Mouse (Mus musculus) liver (tissue): ENCODE data around the gene Spsb4.

Experiments
- DNase-seq: peaks from one replicate; pipeline ENCODE4 v3.0.0-alpha.2; 2020; ENCODE audit warnings: mixed read lengths

The Spsb4 gene

GRCm38 (mm10) chr9:96978147-96978782 is 40.4 kb downstream of the Spsb4 start:
- DNase-seq, result no peak

DNA sequence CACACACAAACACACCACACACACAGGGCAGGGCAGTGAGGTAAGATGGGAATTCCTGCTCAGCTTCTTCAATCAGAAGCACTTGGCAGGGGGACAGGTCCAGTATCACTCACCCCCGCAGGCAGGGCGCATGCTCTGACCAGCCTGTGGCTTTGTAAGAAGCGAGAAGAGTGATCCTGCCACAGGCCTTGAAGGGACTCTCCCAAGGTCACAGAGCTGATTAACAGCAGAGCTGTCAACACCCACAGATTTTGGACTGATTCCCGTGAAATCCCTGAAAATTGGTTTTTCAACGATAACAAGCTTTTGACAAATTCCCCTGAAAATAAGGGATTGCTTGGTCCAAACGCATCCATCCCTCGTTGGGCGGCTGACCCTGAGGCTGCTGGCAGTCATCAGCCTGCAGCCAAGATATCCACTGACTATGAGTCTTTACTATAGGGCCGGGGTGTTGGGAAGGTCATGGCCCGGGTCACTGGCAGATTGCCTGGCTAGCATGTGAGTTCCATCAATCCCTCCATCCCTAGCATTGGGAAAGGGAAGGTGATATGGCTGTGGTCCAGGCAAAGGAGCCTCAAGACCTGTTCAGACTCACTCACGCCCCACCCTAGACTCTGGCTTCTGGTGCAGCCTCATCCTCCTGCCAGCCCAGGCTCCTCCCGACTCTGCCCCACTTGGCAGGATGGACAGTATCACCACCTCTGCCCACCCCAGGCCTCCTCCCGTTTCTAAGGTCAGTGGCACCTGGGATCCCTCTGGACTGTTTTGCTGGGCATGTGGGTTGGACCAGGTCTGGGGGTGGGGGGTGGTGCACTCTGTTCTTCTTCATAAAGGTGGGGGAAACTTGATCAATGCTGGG is 41.1 kb downstream of the Spsb4 start:
- no peak for DNase-seq

DNA sequence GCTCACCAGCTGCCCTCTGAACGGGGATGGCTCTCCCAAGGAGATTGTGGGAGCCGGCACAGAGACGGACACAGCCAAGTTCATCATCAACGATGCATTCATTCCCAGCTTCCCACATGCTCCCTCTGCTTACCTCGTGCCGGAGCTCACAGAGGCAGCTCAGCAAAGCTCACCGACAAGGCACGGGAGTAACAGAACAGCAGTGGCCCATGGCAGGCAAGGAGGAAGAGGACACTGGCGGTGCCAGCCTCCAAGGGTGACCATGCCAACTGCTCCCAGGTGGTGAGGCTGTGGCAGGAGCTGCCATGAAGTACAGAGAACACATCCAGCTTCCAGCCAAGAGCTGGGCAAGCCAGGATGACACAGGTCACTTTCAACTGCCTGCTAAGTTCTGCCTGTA is 45.6 kb downstream of the Spsb4 start:
- DNase-seq, result no peak

DNA sequence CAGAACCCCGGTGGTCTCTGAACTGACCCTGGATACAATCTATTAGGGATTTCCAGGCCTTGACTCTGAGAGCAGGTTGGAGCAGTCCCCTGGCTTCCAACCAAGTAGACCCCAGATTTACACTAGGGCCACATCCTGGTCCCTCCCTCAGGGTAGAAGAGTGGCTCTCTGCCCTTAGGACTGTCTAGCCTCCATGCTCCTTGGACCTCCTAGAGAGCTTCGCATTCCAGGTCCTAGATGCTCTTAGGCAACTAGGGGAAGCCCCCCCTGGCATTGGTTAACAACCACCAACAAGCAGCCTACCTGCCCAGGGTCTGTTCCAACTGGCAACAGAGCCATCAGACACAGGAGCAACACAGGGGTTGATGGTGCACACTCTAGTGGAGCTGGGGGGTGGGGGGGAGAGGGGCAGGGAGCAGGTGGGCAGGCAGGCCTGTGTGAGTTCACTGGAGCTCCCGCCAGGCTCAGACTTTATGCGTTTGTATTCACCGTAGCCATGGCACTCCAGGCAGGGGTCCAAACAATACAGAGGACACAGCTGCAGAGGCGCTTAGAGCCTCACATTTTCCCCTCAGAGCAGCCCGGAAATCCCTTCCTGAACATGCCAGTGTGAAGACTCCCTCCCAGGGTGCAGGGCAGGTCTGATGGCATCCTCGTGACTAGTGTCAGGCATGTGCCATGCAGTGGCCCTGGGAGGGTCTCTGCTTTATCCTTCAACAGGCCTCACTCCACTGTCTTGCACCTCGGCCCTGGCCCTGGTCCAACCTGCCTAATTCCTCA is 46.8 kb downstream of the Spsb4 start:
- no peak for DNase-seq

GRCm38 (mm10) chr9:96967516-96967915 is 51.1 kb downstream of the Spsb4 start:
- DNase-seq, result no peak

DNA sequence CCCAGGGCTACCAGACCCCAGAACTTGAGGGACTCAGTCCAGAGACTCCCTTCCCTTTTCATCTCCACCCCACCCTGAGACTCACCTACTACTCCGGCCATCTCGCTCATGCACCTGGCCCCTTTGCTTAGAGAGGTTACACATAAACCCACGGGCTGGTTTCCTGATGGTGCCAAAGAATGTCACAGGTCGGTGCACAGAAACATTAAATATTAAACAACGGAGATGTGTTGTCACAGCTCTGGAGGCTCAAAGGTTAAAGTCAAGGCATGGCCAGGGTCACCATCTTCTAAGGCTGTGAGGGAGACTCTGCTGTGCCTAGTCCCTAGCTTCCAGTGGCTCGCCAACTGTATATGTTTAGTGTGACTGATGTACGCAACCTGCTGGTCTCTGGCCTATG is 52.2 kb downstream of the Spsb4 start:
- no peak for DNase-seq

GRCm38 (mm10) chr9:96963443-96964215 is 55.0 kb downstream of the Spsb4 start:
- DNase-seq, result no peak

DNA sequence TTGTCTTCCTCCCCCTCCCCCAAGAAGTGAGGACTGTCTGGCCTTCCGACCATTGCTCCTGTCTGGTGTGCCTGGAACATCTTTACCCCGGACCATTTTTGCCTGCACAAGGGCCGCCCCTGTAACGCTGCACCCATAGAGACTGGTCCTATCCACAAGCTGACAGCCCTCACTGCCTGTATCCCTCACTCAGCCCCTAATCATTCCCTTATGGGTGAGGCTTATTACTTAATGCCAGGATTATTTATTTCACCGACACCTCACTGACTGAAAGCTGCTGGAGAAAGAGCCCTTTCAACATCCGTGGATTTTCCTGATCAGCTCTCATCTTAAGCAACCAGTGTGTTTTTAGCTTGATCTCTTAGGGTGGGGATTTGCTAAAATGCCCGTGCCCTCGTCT is 55.9 kb downstream of the Spsb4 start:
- no peak for DNase-seq

DNA sequence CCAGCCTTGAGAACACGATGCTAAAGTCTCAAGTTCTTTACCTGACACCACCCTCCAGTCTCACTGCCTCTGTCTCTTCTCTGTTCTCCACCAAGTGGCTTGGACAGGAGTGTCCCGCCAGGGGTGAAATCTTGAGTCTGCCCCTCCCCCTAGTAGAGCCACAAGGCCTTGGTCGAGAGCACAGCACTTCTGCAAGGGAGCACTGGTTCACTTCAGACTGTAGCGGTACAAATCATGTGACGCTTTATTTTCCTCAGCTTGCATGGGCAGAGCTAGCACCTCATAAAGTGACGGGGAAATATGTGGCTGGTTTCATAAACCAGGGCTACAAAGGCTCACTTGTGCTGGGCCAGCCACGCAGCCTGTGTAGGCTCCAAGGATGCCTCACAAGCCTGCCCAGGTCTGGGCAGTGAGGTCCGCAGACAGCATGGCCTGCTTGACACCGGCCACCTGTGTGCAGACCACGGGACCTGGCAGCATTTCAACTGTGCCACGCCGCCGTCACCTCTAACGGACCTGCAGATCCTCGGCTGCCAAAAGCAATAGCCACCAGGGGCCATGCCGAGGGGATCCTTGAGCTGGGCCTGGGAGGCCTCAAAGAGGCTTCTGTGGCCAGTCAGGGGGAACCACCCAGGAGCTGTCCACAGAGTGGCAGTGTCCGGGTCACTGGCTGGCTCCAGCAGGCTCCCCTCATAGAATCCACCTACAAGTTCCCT is 56.5 kb downstream of the Spsb4 start:
- no peak for DNase-seq

GRCm38 (mm10) chr9:96961006-96961405 is 57.6 kb downstream of the Spsb4 start:
- no peak for DNase-seq

DNA sequence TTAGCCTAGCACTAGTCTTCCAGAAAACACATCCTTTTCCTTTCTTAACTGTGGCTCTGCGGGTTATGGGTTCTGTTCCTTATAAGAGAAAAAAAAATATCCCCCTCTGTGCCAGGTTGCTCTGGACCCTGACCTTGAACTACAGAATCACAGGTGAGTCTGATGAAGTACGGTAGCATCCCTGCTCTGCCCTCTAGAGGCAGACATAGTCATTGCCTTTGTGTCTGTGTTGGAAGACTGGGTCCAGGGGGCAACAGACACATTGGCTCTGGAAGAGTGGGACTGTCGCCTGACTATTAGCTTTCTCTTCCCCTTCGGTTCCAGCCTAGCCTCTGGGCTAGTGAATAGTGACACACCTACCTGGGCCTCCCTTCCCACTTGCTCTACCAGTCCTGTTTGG is 58.4 kb downstream of the Spsb4 start:
- no peak for DNase-seq

DNA sequence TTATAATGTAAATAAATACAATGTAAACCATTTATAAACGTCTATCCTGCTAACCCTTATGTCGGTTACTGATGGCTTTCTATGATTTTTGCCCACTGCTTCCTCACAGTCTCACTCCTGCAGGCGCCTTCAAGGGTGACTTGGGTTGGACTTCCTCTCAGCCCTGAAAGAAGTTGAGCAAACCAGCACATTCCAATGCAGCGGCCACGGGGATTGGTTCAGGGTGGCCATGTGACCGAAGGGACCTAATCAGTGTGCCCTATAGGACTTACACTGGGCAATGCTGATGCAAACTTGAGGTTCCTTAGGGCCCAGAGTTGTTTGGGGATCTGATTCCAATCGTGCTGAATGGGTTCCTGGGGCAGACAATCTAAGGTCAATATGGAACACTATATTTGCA is 59.2 kb downstream of the Spsb4 start:
- DNase-seq, result no peak

DNA sequence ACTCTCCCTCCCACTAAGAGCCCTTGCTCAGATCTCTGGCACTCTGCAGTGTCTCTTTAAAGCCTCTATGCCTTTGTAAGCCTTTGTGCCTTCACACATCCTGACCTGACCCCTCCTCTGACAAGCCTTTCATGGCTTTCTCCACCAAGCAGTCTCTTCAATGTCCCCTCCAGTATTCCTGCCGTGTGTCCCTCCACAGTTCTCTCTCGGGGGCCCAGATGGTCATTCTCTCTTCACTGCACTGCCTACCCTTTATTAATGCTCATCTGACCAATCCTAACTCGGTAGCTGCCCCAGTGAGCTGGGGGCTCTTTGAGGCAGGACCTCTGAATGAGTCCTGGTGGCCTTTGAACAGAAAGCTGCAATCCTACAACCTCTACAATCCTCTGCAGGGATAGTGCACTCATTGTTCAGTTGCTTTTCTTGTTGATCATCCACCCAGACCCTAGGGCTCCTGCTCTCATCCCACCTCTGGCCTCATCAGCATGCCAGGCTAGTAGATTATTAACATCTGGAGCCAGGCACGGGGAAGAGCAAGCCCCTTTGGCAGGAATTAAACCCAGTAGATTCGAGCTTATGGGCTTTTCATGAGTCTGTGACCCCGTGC is 60.5 kb downstream of the Spsb4 start:
- no peak for DNase-seq

DNA sequence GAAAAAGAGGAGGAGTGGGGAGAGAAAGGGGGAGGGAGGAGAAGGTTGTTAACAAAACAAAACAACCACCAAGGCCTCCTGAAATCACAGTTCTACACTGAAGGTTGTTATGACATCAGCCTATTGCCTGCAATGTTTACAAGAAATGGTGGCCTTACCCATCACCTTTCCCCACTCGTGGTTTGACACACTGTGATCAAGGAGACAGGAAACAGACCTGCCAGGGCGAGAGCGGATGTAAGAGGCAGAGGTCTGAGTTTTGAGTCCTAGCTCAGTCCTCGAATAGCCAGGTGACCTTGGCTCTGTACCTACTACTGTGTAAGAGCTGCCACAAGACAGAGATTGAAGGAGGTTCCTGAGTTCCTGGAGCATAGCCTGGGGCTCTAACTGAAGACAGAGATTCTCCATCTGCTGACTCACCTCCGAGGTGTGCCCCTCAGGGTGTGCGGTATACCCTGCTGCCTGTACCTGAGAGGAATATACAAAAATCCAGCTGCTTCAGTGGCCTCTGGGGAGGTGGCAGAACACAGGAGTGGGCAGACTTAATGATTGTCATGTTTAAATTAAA is 61.3 kb downstream of the Spsb4 start:
- DNase-seq, result no peak

GRCm38 (mm10) chr9:96956646-96957297 is 61.9 kb downstream of the Spsb4 start:
- no peak for DNase-seq

GRCm38 (mm10) chr9:96954063-96954809 is 64.4 kb downstream of the Spsb4 start:
- no peak for DNase-seq

- no peak for DNase-seq
Observed at GRCm38 (mm10) chr9:96953443-96953842, 65.2 kb downstream of the Spsb4 start.

DNA sequence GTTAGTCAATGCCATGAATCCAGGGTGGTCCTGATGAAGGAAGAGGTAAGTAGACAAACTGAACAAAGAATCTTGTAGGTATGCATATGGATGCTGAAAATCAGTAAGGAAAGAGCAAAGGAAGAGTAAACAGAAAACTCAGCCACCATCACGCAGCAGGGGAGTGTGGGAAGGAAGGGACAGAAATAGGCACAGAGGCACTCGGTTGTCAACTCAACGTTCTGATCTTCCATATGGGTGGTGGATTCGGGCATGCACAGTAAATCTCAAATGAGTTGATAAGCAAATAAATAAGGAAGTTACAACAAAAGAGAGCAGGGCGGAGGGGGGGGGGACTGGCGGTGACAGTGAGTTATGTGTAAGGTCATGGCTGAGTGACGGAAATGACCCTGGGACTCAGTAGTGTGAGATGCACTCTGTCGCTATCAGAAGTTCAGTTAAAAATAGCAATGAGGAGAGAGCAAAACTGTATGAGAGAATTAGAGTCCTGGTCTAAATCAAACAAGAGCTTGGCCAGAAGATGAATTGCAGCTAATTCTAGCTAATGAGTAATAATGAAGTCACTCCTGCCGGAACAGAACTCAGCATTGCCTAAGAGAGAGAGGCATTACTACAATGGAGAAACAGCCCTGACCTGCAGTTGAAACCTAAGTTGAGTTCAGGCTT is 66.2 kb downstream of the Spsb4 start:
- no peak for DNase-seq

DNA sequence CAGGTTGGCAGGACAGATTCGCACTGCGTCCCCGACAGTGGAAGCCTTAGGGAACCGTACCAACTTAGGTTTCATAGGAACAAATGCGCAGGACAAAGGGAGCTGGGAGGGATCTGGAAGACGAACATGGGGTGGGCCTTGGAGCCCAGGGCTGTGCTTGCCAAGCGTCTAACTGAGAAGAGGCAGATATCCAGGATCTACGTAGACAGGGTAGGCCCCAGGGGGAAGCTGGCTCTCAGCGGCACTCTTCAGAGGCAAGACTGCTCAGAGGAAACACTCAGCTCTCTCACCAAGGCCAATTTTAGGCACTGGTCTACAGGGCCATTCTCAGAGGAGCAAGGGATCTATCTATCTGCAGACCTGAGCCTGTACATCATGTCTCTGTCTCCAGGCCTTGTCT is 69.1 kb downstream of the Spsb4 start:
- no peak for DNase-seq

- no peak for DNase-seq
Observed at GRCm38 (mm10) chr9:96948546-96948945, 70.1 kb downstream of the Spsb4 start.
